Mouse (Mus musculus) limb, embryonic 10.5 days (tissue): ENCODE measurements around the gene Arhgap25. TPM values are rescaled to one million over a fixed set of nuclear protein-coding genes. Genes with fewer than 3 reads are reported as not detected.

Experiments
- DNase-seq: peaks from one replicate; pipeline ENCODE4 v3.0.0-alpha.2; 2017; ENCODE audit warnings: low spot score
- H3K27ac ChIP-seq: fragments of 300-500 bp; sonication (generic); 2 replicates; pipeline ENCODE4 v1.5.1; 2016; ENCODE audit warnings: mild to moderate bottlenecking
- H3K27me3 ChIP-seq: fragments of 300-500 bp; sonication (generic); 2 replicates; pipeline ENCODE4 v1.6.1; 2016; ENCODE audit warnings: low read depth, mild to moderate bottlenecking; ENCODE audit not compliant: poor library complexity, severe bottlenecking
- H3K36me3 ChIP-seq: fragments of 300-500 bp; sonication (generic); 2 replicates; pipeline ENCODE4 v1.6.1; 2016; ENCODE audit warnings: mild to moderate bottlenecking, moderate library complexity
- H3K4me1 ChIP-seq: fragments of 300-500 bp; sonication (generic); 2 replicates; pipeline ENCODE4 v1.6.1; 2016
- H3K4me3 ChIP-seq: fragments of 300-500 bp; sonication (generic); 2 replicates; pipeline ENCODE4 v1.5.1; 2016; ENCODE audit warnings: mild to moderate bottlenecking, moderate library complexity
- H3K9me3 ChIP-seq: fragments of 300-500 bp; sonication (generic); replicated peaks from 2 replicates; pipeline ENCODE4 v1.6.1; 2016; ENCODE audit warnings: mild to moderate bottlenecking
- WGBS: fragments of 180-500 bp; shearing (Covaris S2); methylation state at CpG from one replicate; pipeline ENCODE4 v1.1.7; 2016; 5-methylcytosine and 5-hydroxymethylcytosine counted together
- polyA plus RNA-seq: library from polyadenylated mRNA; unstranded; fragments of >200 nt; fragmentation: Nextera tagmentation; extraction: Ambion mirVana; gene quantifications from 2 replicates; pipeline ENCODE4 v1.2.1, GENCODE M21; 2016

Gene Arhgap25
- polyA plus RNA-seq, 1 experiment from 2014 or later = 2.3 TPM

DNA sequence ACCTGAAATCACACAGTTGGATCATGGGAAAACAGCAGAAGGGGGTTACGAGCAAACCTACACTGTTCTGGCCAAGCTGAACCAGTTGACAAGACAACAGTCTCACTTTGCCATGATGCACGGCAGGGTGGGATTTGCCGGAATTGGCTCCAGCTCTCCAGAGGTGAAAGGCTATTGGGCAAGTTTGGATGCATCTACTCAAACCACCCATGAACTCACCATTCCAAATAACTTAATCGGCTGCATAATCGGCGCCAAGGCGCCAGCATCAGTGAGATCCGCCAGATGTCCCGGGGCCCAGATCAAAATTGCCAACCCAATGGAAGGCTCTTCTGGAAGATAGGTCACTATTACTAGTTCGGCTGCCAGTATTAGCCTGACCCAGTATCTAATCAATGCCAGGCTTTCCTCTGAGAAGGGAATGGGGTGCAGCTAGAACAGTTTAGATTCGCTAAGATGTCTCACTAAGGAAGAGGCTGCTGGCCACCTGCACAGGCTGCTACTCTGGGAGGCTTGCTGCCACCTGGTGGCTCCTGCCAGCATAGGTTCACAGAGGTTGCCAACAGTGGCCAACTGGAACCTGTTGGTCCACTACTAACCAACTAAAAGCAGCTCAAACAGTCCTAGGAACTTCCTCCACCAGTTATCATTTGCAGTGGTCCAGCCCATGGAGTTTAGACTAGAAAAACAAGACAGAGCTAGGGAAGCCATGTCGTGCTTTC lies 19.9 kb downstream of the Arhgap25 start:
- no peaks in the 10 kb centered on the region for H3K4me1 ChIP-seq
- H3K27ac ChIP-seq = no peak overlapping the region
- peak; percentile 77 for DNase-seq
- H3K4me3 ChIP-seq = no peak overlapping the region
- H3K9me3 ChIP-seq = no peaks in the 10 kb centered on the region
- no peaks in the 10 kb centered on the region for H3K36me3 ChIP-seq
- H3K27me3 ChIP-seq = no peaks in the 10 kb centered on the region
- WGBS = 71% methylated on average over 12 of the region's 12 CpGs

- 85% methylated on average over 4 of the region's 4 CpGs for WGBS
- no peak overlapping the region for H3K27ac ChIP-seq
- no peaks in the 10 kb centered on the region for H3K4me1 ChIP-seq
- H3K9me3 ChIP-seq = no peaks in the 10 kb centered on the region
- no peaks in the 10 kb centered on the region for H3K36me3 ChIP-seq
- no peak for DNase-seq
- H3K27me3 ChIP-seq = no peaks in the 10 kb centered on the region
- no peak overlapping the region for H3K4me3 ChIP-seq
Observed at GRCm38 (mm10) chr6:87510999-87511398, 22.1 kb downstream of the Arhgap25 start.

- Histone ChIP-seq H3K27me3 (no peaks in the 10 kb centered on the region), H3K27ac (no peak overlapping the region), H3K4me3 (no peak overlapping the region), H3K36me3 (no peaks in the 10 kb centered on the region), H3K9me3 (no peaks in the 10 kb centered on the region), H3K4me1 (no peaks in the 10 kb centered on the region)
- 93% methylated on average over 2 of the region's 2 CpGs for WGBS
- no peak for DNase-seq
Observed at GRCm38 (mm10) chr6:87509806-87510205, 23.3 kb downstream of the Arhgap25 start.

DNA sequence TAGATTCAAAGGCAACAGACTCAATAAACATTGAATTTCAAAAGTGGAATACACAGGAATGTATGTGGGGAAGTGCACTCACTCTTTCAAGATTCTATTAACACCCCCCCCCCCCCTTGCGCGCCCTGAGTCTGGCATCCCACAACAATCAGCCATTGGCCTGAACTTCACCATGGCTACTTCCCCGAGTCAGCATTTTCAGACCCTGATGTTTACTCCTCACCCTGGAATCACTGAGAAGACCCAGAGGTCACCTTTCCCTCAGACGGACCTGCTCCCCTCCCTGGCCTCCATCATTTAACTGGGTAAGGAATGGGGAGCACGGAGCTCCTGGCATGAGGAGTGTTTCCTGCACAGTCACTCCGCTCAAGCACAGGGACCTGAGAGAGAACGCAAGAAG lies 28.2 kb downstream of the Arhgap25 start:
- Histone ChIP-seq H3K36me3 (no peaks in the 10 kb centered on the region), H3K4me1 (peaks cover 8% of the 10 kb centered on the region), H3K4me3 (no peak overlapping the region), H3K27ac (no peak overlapping the region), H3K27me3 (no peaks in the 10 kb centered on the region), H3K9me3 (no peaks in the 10 kb centered on the region)
- no peak for DNase-seq
- 91% methylated on average over 7 of the region's 7 CpGs for WGBS

- no peak for DNase-seq
- no peaks in the 10 kb centered on the region for H3K9me3 ChIP-seq
- WGBS = 76% methylated on average over 5 of the region's 5 CpGs
Observed at GRCm38 (mm10) chr6:87503976-87504375, 29.1 kb downstream of the Arhgap25 start.

GRCm38 (mm10) chr6:87503536-87503935 lies 29.5 kb downstream of the Arhgap25 start:
- no peaks in the 10 kb centered on the region for H3K9me3 ChIP-seq
- no peak for DNase-seq
- H3K4me1 ChIP-seq = peaks cover 15% of the 10 kb centered on the region
- H3K4me3 ChIP-seq = no peak overlapping the region
- WGBS = 95% methylated on average over 1 of the region's 1 CpGs
- H3K36me3 ChIP-seq = no peaks in the 10 kb centered on the region
- H3K27ac ChIP-seq = no peak overlapping the region
- no peaks in the 10 kb centered on the region for H3K27me3 ChIP-seq

More at GRCm38 (mm10) chr6:87503976-87504375, 29.1 kb downstream of the Arhgap25 start:
- Histone ChIP-seq H3K4me1 (peaks cover 15% of the 10 kb centered on the region), H3K27me3 (no peaks in the 10 kb centered on the region), H3K36me3 (no peaks in the 10 kb centered on the region), H3K27ac (no peak overlapping the region), H3K4me3 (no peak overlapping the region)

GRCm38 (mm10) chr6:87502831-87503286 lies 30.2 kb downstream of the Arhgap25 start:
- H3K4me1 ChIP-seq = peaks cover 15% of the 10 kb centered on the region
- WGBS = 79% methylated on average over 10 of the region's 10 CpGs
- H3K27me3 ChIP-seq = no peaks in the 10 kb centered on the region
- no peak overlapping the region for H3K27ac ChIP-seq
- no peaks in the 10 kb centered on the region for H3K36me3 ChIP-seq
- no peaks in the 10 kb centered on the region for H3K9me3 ChIP-seq
- no peak for DNase-seq
- no peak overlapping the region for H3K4me3 ChIP-seq

DNA sequence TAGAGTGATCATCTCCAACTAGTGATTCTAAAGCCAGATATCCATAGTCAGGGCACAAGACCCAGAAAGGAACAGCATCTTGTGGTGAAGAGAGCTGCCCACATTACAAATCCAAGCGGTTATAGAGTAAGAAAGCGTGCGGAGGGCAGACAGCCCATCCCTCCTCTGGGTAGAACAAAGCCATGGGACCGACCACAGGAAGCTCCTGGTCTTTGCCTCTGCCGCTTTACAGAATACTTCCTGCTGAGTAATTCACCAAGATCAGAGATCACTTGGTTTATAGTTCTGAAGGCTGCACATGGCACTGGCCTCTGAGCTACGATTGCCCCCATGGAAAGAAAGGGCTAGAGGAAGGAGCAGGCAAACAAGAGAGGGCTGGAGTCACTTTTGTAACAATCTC lies 30.6 kb downstream of the Arhgap25 start:
- DNase-seq = no peak
- WGBS = 79% methylated on average over 6 of the region's 6 CpGs

GRCm38 (mm10) chr6:87500696-87501095 lies 32.4 kb downstream of the Arhgap25 start:
- no peaks in the 10 kb centered on the region for H3K9me3 ChIP-seq
- H3K36me3 ChIP-seq = no peaks in the 10 kb centered on the region
- no peak overlapping the region for H3K27ac ChIP-seq
- DNase-seq = no peak
- peaks cover 21% of the 10 kb centered on the region for H3K4me1 ChIP-seq
- H3K27me3 ChIP-seq = no peaks in the 10 kb centered on the region
- H3K4me3 ChIP-seq = no peak overlapping the region
- WGBS = 91% methylated on average over 7 of the region's 7 CpGs

More for the DNA sequence above, 30.6 kb downstream of the Arhgap25 start:
- no peak overlapping the region for H3K27ac ChIP-seq
- no peaks in the 10 kb centered on the region for H3K36me3 ChIP-seq
- H3K4me3 ChIP-seq = no peak overlapping the region
- H3K4me1 ChIP-seq = peaks cover 15% of the 10 kb centered on the region
- H3K9me3 ChIP-seq = no peaks in the 10 kb centered on the region
- H3K27me3 ChIP-seq = no peaks in the 10 kb centered on the region

- no peak overlapping the region for H3K4me3 ChIP-seq
- H3K27ac ChIP-seq = 0 out of 2 replicates have a peak overlapping the region, but pooled peaks have one; percentile 25
- H3K4me1 ChIP-seq = peaks cover 24% of the 10 kb centered on the region
- 51% methylated on average over 6 of the region's 6 CpGs for WGBS
- no peaks in the 10 kb centered on the region for H3K36me3 ChIP-seq
- DNase-seq = no peak
- H3K27me3 ChIP-seq = no peaks in the 10 kb centered on the region
- H3K9me3 ChIP-seq = no peaks in the 10 kb centered on the region
Observed at GRCm38 (mm10) chr6:87499791-87500190, 33.3 kb downstream of the Arhgap25 start.

GRCm38 (mm10) chr6:87496143-87496542 lies 36.9 kb downstream of the Arhgap25 start:
- H3K27ac ChIP-seq = peak overlapping the region; percentile 54

DNA sequence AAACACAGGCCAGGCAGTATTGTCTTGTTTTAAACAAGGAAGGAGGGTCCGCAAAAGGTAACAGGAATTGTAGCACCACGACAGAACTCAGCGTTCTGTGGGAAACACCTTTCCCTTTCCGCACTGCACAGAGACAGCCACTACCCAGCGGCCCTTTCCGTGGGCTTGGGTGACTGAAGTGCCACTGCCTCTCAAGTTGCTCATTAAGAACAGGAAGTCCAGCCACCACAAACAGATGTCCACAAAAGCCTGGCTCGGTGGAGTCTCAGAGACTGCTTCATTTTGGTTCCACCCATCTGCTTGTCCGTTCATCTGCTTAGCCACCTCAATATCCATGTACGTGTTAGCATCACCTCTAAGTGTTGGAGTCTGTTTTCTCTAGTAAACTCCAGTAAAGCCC lies 38.7 kb downstream of the Arhgap25 start:
- Histone ChIP-seq H3K9me3 (no peaks in the 10 kb centered on the region), H3K36me3 (no peaks in the 10 kb centered on the region), H3K4me1 (peaks cover 20% of the 10 kb centered on the region), H3K27ac (peak overlapping the region; percentile 63), H3K4me3 (no peak overlapping the region), H3K27me3 (no peaks in the 10 kb centered on the region)
- WGBS = 68% methylated on average over 9 of the region's 9 CpGs
- DNase-seq = no peak

More at GRCm38 (mm10) chr6:87496143-87496542, 36.9 kb downstream of the Arhgap25 start:
- no peak for DNase-seq
- 0 out of 2 replicates have a peak overlapping the region, but pooled peaks have one; percentile 3 for H3K4me3 ChIP-seq
- 78% methylated on average over 9 of the region's 9 CpGs for WGBS
- no peaks in the 10 kb centered on the region for H3K36me3 ChIP-seq
- H3K9me3 ChIP-seq = no peaks in the 10 kb centered on the region
- no peaks in the 10 kb centered on the region for H3K27me3 ChIP-seq
- peaks cover 34% of the 10 kb centered on the region for H3K4me1 ChIP-seq

- no peaks in the 10 kb centered on the region for H3K27me3 ChIP-seq
- H3K36me3 ChIP-seq = no peaks in the 10 kb centered on the region
- no peak overlapping the region for H3K4me3 ChIP-seq
- DNase-seq = no peak
- no peak overlapping the region for H3K27ac ChIP-seq
- H3K4me1 ChIP-seq = peaks cover 8% of the 10 kb centered on the region; the same call in 1 of the 2 replicates
- H3K9me3 ChIP-seq = no peaks in the 10 kb centered on the region
- 56% methylated on average over 6 of the region's 6 CpGs for WGBS
Observed at GRCm38 (mm10) chr6:87487657-87488426, 45.2 kb downstream of the Arhgap25 start.
